Comparison of ENCODE assay signal across 8 mouse cellular contexts in genomic region chr17:47369087-47369443, GRCm38 (mm10). TPM values are rescaled to one million over a fixed set of nuclear protein-coding genes. Genes with fewer than 3 reads are reported as not detected.
DNase-seq lines count a peak whose midpoint lies in the region; ATAC-seq lines count a peak whose summit lies in the region.

No protein-coding gene starts in this region.

- peaks cover 9% of the 10 kb centered on the region; the same call in 1 of the 2 replicates for H3K4me1 ChIP-seq in hindbrain, embryonic 14.5 days (replicated peaks; ENCODE audit: control insufficient read depth, insufficient read depth, low read length)

- H3K27ac ChIP-seq in hindbrain, embryonic 14.5 days = peak overlapping the region; percentile 88

- WGBS in hindbrain, embryonic 14.5 days = 3% methylated on average over 20 of the region's 20 CpGs

- H3K4me3 ChIP-seq in hindbrain, embryonic 14.5 days (replicated peaks; ENCODE audit: low read length) = peak overlapping the region; percentile 79

- peak; percentile 67; the same call in 1 of the 2 replicates for ATAC-seq in hindbrain, embryonic 14.5 days (ENCODE audit: low FRiP score)
- peak; percentile 64 for ATAC-seq in megakaryocyte progenitor cell, adult 5-6 weeks (replicated peaks; ENCODE audit: poor library complexity)

- H3K9me3 ChIP-seq in hindbrain, embryonic 14.5 days (ENCODE audit: control insufficient read depth, low read length) = no peaks in the 10 kb centered on the region

- peaks cover 19% of the 10 kb centered on the region for H3K36me3 ChIP-seq in hindbrain, embryonic 14.5 days (replicated peaks; ENCODE audit: control insufficient read depth, insufficient read depth)

- H3K9ac ChIP-seq in hindbrain, embryonic 14.5 days = peak overlapping the region; percentile 62

- H3K4me2 ChIP-seq in hindbrain, embryonic 14.5 days (replicated peaks) = peak overlapping the region; percentile 85

- H3K27me3 ChIP-seq in hindbrain, embryonic 14.5 days (ENCODE audit: control insufficient read depth, insufficient read depth, low read length) = no peaks in the 10 kb centered on the region

- peak; percentile 30 for DNase-seq in adrenal gland, postnatal 25 days
- DNase-seq in adrenal gland, postnatal 10 days = no peak
- DNase-seq in ovary, postnatal 14 days (ENCODE audit: low spot score) = peak; percentile 15
- no peak for DNase-seq in ovary, postnatal 36 days (ENCODE audit: low spot score)
- DNase-seq in hindbrain, embryonic 14.5 days (ENCODE audit: low spot score) = no peak
- DNase-seq in yolk sac, embryonic 10.5 days (ENCODE audit: low spot score) = no peak
- DNase-seq in spleen, postnatal 14 days (ENCODE audit: low spot score in 2 of 2) = no peak

RNA-seq across cellular contexts. Expression of gene Mrps10, which starts 0.4 kb away (rescaled TPM):
- 47.5 and 53.5 TPM in 2 replicates for total RNA-seq in adrenal gland, postnatal 25 days (2021)
- 10 to 100 TPM; 50.8 to 52.0 TPM for total RNA-seq in adrenal gland, postnatal 10 days (2021)
- polyA plus RNA-seq in hindbrain, embryonic 14.5 days (2014; fragmentation: Nextera tagmentation; extraction: Ambion mirVana) = 61.7 and 72.3 TPM in 2 replicates
- total RNA-seq in megakaryocyte progenitor cell, adult 5-6 weeks (2015) = 71.3 and 89.1 TPM in 2 replicates
- 53.6 and 69.9 TPM in 2 replicates for total RNA-seq in megakaryocyte progenitor cell, adult 5-6 weeks (2017)

RNA-seq across cellular contexts. Expression of gene Guca1b, which starts 16.1 kb away (rescaled TPM):
- total RNA-seq in adrenal gland, postnatal 25 days (2021) = 1.6 and 3.2 TPM in 2 replicates
- under 1 TPM; 0.70 to 0.78 TPM for total RNA-seq in adrenal gland, postnatal 10 days (2021)
- 0.25 and 0.46 TPM in 2 replicates for polyA plus RNA-seq in hindbrain, embryonic 14.5 days (2014; fragmentation: Nextera tagmentation; extraction: Ambion mirVana)
- total RNA-seq in megakaryocyte progenitor cell, adult 5-6 weeks (2015) = 0.32 and 0.86 TPM in 2 replicates
- total RNA-seq in megakaryocyte progenitor cell, adult 5-6 weeks (2017) = 0.37 and 0.81 TPM in 2 replicates

RNA-seq across cellular contexts. Expression of gene Guca1a, which starts 31.3 kb away (rescaled TPM):
- 2.2 TPM in 1 of 2 replicates, not detected in the other for total RNA-seq in adrenal gland, postnatal 25 days (2021)
- total RNA-seq in adrenal gland, postnatal 10 days (2021) = 1 to 10 TPM; 1.3 to 1.4 TPM
- 0.31 and 0.40 TPM in 2 replicates for polyA plus RNA-seq in hindbrain, embryonic 14.5 days (2014; fragmentation: Nextera tagmentation; extraction: Ambion mirVana)
- total RNA-seq in megakaryocyte progenitor cell, adult 5-6 weeks (2015) = 8.2 and 8.7 TPM in 2 replicates
- total RNA-seq in megakaryocyte progenitor cell, adult 5-6 weeks (2017) = 0.68 and 2.8 TPM in 2 replicates

Comparison
In these comparisons a context has a peak if more than half of its experiments do, and no peak if none do; other contexts are left out.
1. DNase-seq: peak in adrenal gland, postnatal 25 days (single experiment) and ovary, postnatal 14 days (single experiment); none in adrenal gland, postnatal 10 days (single experiment), ovary, postnatal 36 days (single experiment), hindbrain, embryonic 14.5 days (single experiment), yolk sac, embryonic 10.5 days (single experiment) and spleen, postnatal 14 days (0 of 2).